9 mouse cellular contexts compared by ENCODE assay signal in genomic region chr9:121392427-121392826, GRCm38 (mm10).
DNase-seq lines count a peak whose midpoint lies in the region; ATAC-seq and TF ChIP-seq lines count a peak whose summit lies in the region.
"Had no signal": no experiment of that assay in that cellular context is flagged by ENCODE, and none has a peak within 500 bp of the region (broad histone marks: within the 10 kb centered on the region; RNA-seq: fewer than 3 reads in every experiment).

No protein-coding gene starts in this region.

- peaks cover 8% of the 10 kb centered on the region; the same call in 1 of the 2 replicates for H3K4me1 ChIP-seq in thymus, adult 2 months (replicated peaks; ENCODE audit: control insufficient read depth, insufficient read depth, low read length)

- no peaks in the 10 kb centered on the region for H3K27me3 ChIP-seq in thymus, adult 2 months (ENCODE audit: control insufficient read depth, insufficient read depth, low read length)

- peak; percentile 85 for ATAC-seq in megakaryocyte progenitor cell, adult 5-6 weeks (replicated peaks; ENCODE audit: poor library complexity)

- no peak overlapping the region for H3K4me3 ChIP-seq in thymus, adult 2 months (ENCODE audit: control insufficient read depth, insufficient read depth, low read length)
- H3K4me3 ChIP-seq: myocyte had no signal

- TF ChIP-seq POLR2A in thymus, adult 2 months (IDR thresholded peaks at IDR 0.05; ENCODE audit: control insufficient read depth, extremely low read depth, insufficient read depth, low read length, poor library complexity), result no peak

- peak; percentile 37 for DNase-seq in thymus, adult 2 months
- no peak for DNase-seq in thymus, postnatal 10 days (ENCODE audit: low spot score in 2 of 2)
- DNase-seq in adrenal gland, adult 18-20 months (ENCODE audit: low spot score in 2 of 2), result peak; percentile 62 to 76
- peak; percentile 79 for DNase-seq in embryo, embryonic 10 days (ENCODE audit: low spot score)
- peak; percentile 84 for DNase-seq in heart, postnatal 4 days
- peak; percentile 72 to 81 for DNase-seq in left cerebral cortex, postnatal 10 days (ENCODE audit: extremely low spot score in 1 of 2, low spot score in 2 of 2)
- DNase-seq in natural killer cell, adult 2 months (ENCODE audit: low spot score in 2 of 2), result no peak

- peak; percentile 61; the same call in 1 of the 2 replicates for TF ChIP-seq CTCF in thymus, adult 2 months (IDR thresholded peaks at IDR 0.05; ENCODE audit: borderline replicate concordance, control insufficient read depth, extremely low read depth, insufficient read depth, low read length, poor library complexity)

- 76% methylated on average over 5 of the region's 5 CpGs for WGBS in thymus, adult 2 months

- H3K36me3 ChIP-seq in thymus, adult 2 months (ENCODE audit: control insufficient read depth, insufficient read depth, low read length), result peaks cover 4% of the 10 kb centered on the region

- H3K27ac ChIP-seq in thymus, adult 2 months (ENCODE audit: control insufficient read depth, insufficient read depth, low read length), result no peak overlapping the region

- intact Hi-C loops in left cerebral cortex, postnatal 10 days (cut with DNase I), result no loop called here

Comparison
In these comparisons a context has a peak if more than half of its experiments do, and no peak if none do; other contexts are left out.
1. DNase-seq: peak in thymus, adult 2 months (single experiment), adrenal gland, adult 18-20 months (2 of 2), embryo, embryonic 10 days (single experiment), heart, postnatal 4 days (single experiment) and left cerebral cortex, postnatal 10 days (2 of 2); none in thymus, postnatal 10 days (0 of 2) and natural killer cell, adult 2 months (0 of 2).